Mouse (Mus musculus): ENCODE data around the gene Ephb2.

DNA sequence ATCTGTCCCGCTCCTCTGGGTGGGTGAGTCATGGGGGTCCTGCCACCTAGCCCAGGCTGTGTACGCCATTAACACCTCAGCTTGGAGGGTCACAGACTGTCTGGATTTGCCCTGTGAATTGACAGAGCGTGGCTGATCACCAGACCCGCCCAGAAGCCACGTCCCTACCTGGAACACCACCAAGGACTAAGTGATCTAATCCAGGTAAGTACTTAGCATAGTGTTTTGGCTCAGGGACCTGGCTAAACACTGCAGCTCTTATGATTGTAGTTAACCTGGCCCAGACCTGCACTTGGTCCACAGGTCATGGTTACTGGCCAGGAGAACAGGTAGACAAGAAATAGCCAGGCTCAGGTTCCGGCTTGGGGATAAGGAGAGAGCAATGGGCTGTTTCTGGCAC is 31.4 kb downstream of the Ephb2 start:
- no peak for TF ChIP-seq MYOG (IDR thresholded peaks at IDR 0.05; ENCODE audit: control insufficient read depth in 1 of 3, insufficient read depth in 1 of 3, insufficient read length in 2 of 3, low read depth in 2 of 3)
- TF ChIP-seq POLR2A (IDR thresholded peaks at IDR 0.05; ENCODE audit: insufficient read length, low read depth), result no peak
- no peak for TF ChIP-seq E2F4 (IDR thresholded peaks at IDR 0.05; ENCODE audit: insufficient read depth)
- no peak for TF ChIP-seq USF1 (IDR thresholded peaks at IDR 0.05; ENCODE audit: low read depth)
- TF ChIP-seq MAX (IDR thresholded peaks at IDR 0.05; ENCODE audit: low read depth), result no peak
- TF ChIP-seq MYOD1 (IDR thresholded peaks at IDR 0.05; ENCODE audit: control insufficient read depth in 1 of 3, insufficient read length in 2 of 3, low read depth in 2 of 3), result no peak
- TF ChIP-seq TCF12 (IDR thresholded peaks at IDR 0.05; ENCODE audit: insufficient read depth, poor library complexity, severe bottlenecking), result no peak

Data from myocyte (in vitro differentiated cells).